Mouse (Mus musculus): ENCODE data around the gene Supt6.

DNA sequence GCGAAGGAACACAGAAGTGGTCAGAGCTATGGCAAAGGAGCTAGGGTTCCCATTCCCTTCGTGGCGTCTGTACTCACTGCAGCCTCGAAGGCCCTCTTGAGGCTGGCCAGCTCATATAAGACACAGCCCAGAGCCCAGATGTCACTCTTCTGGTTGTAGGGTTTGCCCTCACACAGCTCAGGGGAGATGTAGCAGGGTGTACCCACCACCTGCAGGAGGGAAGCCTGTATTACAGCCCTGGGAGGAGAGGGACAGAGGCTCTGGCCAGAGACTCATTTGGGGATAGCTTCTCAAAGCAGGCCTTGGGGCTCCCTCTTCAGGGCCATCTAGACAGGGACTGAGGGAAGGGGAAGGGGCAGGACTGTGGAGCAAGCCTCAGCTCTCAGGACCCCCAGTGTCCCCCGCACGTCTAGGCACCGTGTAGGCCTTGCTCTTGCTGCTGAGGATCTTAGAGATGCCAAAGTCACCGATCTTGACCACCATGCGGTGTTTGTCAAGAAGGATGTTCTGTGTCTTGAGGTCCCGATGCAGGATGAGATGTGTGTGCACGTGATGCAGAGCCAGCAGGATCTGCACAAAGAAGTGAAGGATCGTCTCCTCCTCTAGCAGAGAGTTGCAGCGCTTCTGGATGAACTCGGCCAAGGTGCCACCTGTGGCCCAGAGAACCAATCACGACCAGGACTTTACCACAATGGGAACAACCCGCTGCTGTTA is 73.6 kb downstream of the Supt6 start:
- TF ChIP-seq ETS1 (conservative IDR thresholded peaks at IDR 0.05; ENCODE audit: low read depth, low read length), result no peak
- TF ChIP-seq POLR2A (IDR thresholded peaks at IDR 0.05; ENCODE audit: low read depth, low read length), result no peak

Measured in CH12.LX (cell line).